Mouse (Mus musculus): ENCODE results near the gene Stim2.

The Stim2 gene

DNA sequence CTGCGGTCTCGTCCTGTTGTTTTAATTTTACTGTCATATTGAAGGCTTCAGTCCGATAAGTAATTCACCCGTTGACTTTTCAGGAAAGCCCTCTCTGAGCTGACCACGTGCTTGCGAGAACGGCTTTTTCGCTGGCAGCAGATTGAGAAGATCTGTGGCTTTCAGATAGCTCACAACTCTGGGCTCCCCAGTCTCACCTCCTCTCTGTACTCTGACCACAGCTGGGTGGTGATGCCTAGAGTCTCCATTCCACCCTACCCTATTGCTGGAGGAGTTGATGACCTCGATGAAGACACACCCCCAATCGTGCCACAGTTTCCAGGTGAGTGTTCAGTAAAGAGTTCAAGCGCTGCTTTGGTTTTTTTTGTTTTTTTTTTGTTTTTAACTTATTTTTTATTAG, 112.5 kb downstream of the Stim2 start:
- no peak for DNase-seq (ENCODE audit: low read depth in 1 of 2, low spot score in 2 of 2)

DNA sequence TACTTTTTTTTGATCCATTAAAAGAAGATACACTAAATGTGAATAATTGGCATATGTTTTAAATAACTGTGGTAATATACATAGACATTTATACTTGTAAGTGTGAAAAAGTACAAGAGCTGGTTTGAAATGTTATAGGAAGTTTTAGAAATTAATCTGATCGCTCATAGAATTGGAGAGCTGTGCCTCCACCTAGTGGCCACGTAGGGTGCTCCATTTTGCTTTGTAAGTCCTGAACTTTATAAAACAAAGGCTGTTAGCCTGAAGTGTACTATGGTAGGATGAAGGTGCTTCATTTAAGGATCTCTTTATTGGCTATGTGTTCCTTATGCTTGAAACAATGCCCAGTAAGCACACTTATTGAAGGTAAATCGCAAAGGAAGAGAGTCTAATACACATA, 115.0 kb downstream of the Stim2 start:
- DNase-seq (ENCODE audit: low read depth in 1 of 2, low spot score in 2 of 2), result no peak

DNA sequence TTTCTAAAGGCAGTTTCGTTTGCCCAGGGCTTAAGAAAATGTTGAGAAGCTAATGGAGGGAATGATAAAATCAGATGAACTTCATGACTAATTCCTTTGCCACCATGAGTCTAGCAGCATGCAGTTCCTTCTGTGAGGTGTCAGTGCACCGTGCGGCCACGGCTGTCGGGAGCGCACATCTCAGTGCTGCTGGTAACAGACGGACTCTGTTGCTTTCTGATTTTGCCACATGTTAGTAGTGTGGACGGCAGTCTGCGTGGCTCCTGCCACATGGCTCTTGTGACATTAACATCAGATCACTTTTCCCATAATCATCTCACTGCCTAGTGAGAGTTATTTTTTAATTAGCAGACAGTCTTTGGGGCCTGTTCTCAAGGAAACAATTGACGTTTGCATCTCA, 118.2 kb downstream of the Stim2 start:
- DNase-seq (ENCODE audit: low read depth in 1 of 2, low spot score in 2 of 2), result no peak

- no peak for DNase-seq (ENCODE audit: low read depth in 1 of 2, low spot score in 2 of 2)
Observed at GRCm38 (mm10) chr5:54118410-54119212, 120.3 kb downstream of the Stim2 start.

- DNase-seq (ENCODE audit: low read depth in 1 of 2, low spot score in 2 of 2), result no peak
Observed at GRCm38 (mm10) chr5:54148091-54148795, 149.9 kb downstream of the Stim2 start.

DNA sequence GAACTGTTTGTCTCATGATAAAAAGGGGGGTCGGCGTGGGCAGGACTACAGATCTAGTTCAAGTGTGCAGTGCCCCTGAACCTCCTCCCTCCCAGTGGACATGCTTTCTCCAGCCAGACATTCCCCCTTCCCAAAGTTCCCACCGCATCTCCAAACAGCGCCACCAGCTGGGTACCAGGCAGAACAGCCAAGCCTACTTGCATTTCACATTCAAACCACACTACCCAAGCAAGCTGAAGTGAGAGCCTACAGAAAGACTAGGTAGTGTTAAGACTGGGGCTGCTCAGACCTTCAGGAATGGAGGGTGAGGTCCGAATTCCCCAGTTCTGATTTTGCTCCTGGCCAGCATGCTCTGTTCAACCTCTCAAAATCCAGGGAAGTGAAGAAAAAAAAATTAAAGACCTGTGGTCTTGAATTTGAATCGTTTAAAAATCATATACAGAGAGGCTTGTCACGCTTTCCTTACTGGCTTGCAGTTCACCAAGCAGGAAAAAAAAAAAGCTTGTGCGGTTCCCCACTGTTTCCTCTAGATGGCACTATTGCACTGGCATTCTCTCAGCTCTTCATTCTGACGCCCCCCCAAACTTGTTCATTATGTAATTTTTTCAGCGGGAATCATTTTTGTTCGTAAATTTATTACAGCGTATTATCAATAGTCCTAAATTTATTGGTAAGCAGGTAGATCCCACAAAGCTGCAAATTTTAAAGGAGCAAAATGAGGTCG, 156.4 kb downstream of the Stim2 start:
- no peak for DNase-seq (ENCODE audit: low read depth in 1 of 2, low spot score in 2 of 2)

- DNase-seq (ENCODE audit: low read depth in 1 of 2, low spot score in 2 of 2), result no peak
Observed at GRCm38 (mm10) chr5:54155227-54155776, 157.0 kb downstream of the Stim2 start.

DNA sequence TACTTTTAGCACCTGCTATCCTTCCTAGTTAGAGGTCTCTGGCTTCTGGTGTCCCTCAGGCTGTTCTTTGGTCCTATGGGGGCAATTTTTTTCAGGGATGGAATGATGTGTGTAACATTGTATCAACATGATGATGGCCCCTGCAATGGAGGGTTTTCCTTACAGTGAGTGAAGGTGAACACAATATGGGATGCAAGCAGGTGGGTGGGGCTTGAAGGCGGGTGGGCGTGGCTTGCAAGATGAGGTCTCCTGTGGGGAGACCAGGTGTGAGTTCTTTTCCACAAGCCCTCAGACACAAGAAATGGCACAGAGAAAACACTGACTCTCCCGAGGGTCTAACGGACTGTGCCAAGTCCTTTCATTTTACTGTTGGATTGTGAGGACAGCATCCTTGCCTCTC, 157.6 kb downstream of the Stim2 start:
- no peak for DNase-seq (ENCODE audit: low read depth in 1 of 2, low spot score in 2 of 2)

DNA sequence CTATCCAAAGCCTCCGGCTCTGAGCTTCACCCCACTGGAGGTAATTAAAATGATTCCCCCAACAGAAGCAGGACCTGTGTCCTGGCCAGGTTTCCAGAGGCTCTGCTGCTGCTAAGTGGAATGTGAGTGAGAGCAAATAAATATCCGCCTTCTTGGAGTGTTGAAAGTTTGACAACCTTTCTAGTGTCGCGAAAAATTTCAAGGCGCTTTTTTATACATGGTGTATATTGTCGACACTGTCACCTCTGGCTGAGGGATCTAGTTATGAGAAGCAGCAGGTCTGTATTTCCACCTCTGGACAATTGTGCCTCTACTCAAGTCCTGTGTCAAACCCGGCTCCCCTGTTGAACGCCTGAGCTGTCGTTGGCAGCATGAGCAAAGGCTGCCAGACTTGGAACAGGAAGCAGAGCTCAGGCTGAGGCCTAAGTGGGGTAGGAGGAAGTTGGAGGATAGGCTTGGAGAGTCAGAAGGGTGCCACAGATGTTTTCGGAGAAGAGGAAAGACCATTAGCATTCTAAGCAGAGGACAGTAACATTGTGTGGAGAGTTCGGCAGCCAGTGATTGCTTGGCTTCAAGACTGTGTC, 158.7 kb downstream of the Stim2 start:
- no peak for DNase-seq (ENCODE audit: low read depth in 1 of 2, low spot score in 2 of 2)

- DNase-seq (ENCODE audit: low read depth in 1 of 2, low spot score in 2 of 2), result no peak
Observed at GRCm38 (mm10) chr5:54158230-54158629, 159.9 kb downstream of the Stim2 start.

- DNase-seq (ENCODE audit: low read depth in 1 of 2, low spot score in 2 of 2), result no peak
Observed at GRCm38 (mm10) chr5:54159156-54159793, 161.0 kb downstream of the Stim2 start.

GRCm38 (mm10) chr5:54160561-54160960, 162.3 kb downstream of the Stim2 start:
- DNase-seq (ENCODE audit: low read depth in 1 of 2, low spot score in 2 of 2), result no peak

DNA sequence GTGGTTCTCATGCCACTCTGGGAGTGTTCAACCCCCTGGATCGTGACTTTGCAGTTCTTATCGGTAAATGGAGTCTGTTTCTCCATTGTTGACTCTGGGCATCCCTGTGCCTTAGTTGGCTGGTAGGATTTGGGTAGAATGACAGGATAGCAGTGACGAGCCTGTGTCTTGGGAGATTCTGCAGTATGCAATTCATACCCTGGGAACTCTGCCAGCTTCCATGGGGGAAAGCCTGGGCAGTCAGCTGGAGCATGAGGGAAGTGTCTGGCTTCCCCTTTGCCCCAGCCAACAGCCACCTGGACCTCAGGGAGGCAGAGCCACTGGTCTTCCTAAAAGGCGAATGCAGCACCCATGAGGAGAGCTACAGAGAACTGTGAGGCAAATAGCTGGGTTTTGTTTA, 165.6 kb downstream of the Stim2 start:
- DNase-seq (ENCODE audit: low read depth in 1 of 2, low spot score in 2 of 2), result no peak

Data from monocyte, adult 2 months (primary cell).